11 mouse cellular contexts compared by ENCODE assay signal in the genomic region with DNA sequence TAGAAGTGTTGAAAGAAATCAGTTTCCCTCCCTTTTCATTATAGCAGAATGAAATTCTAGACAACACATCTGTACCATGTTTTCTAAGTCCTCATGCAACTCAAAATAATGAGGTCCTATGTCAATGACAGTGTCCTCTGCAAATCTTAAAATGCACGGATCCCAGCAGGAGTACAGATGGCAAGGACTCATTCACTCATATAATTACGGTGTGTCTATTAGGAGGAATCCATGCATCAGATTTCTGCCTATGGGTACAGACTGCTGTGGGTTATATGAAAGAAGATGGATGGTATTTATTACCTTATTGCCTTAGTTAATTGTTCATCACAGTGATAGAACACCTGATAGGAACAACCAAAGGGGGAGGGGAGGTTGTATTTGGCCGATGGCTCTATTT.
DNase-seq lines count a peak whose midpoint lies in the region; ATAC-seq lines count a peak whose summit lies in the region.
"Had no signal": no experiment of that assay in that cellular context is flagged by ENCODE, and none has a peak within 500 bp of the region (broad histone marks: within the 10 kb centered on the region; RNA-seq: fewer than 3 reads in every experiment).

No protein-coding gene starts in this region.

- no peak overlapping the region for H3K4me3 ChIP-seq in heart, embryonic 14.5 days (ENCODE audit: control insufficient read depth in 1 of 2, insufficient read depth in 1 of 2, low read depth in 1 of 2, low read length in 2 of 2)
- no peak overlapping the region for H3K4me3 ChIP-seq in embryonic facial prominence, embryonic 13.5 days
- no peak overlapping the region for H3K4me3 ChIP-seq in intestine, embryonic 15.5 days (replicated peaks)
- no peak overlapping the region for H3K4me3 ChIP-seq in midbrain, embryonic 16.5 days (ENCODE audit: low read depth, low read length)

- H3K27me3 ChIP-seq in heart, embryonic 14.5 days (ENCODE audit: control insufficient read depth, insufficient read depth, low read length) = no peaks in the 10 kb centered on the region
- no peaks in the 10 kb centered on the region for H3K27me3 ChIP-seq in embryonic facial prominence, embryonic 13.5 days
- H3K27me3 ChIP-seq in intestine, embryonic 15.5 days (replicated peaks) = no peaks in the 10 kb centered on the region
- no peaks in the 10 kb centered on the region for H3K27me3 ChIP-seq in midbrain, embryonic 16.5 days (ENCODE audit: control insufficient read depth, insufficient read depth, low read depth, low read length)

- 56% methylated on average over 3 of the region's 3 CpGs for WGBS in heart, embryonic 14.5 days
- WGBS in embryonic facial prominence, embryonic 13.5 days = 27% methylated on average over 3 of the region's 3 CpGs
- WGBS in intestine, embryonic 15.5 days = 41% methylated on average over 3 of the region's 3 CpGs
- 40% methylated on average over 3 of the region's 3 CpGs for WGBS in midbrain, embryonic 16.5 days

- H3K27ac ChIP-seq in heart, embryonic 14.5 days (replicated peaks in 1 of 2; ENCODE audit: control insufficient read depth in 1 of 2, insufficient read depth in 1 of 2, low read depth in 2 of 2, low read length in 2 of 2) = peak overlapping the region; percentile 95 to 100
- peak overlapping the region; percentile 77 for H3K27ac ChIP-seq in embryonic facial prominence, embryonic 13.5 days
- H3K27ac ChIP-seq in intestine, embryonic 15.5 days = peak overlapping the region; percentile 67
- H3K27ac ChIP-seq in midbrain, embryonic 16.5 days (ENCODE audit: low read length) = peak overlapping the region; percentile 72; the same call in 1 of the 2 replicates

- peak overlapping the region; percentile 54 for H3K4me2 ChIP-seq in heart, embryonic 14.5 days (ENCODE audit: low read length)
- H3K4me2 ChIP-seq in embryonic facial prominence, embryonic 13.5 days = 0 out of 2 replicates have a peak overlapping the region, but pooled peaks have one; percentile 3
- no peak overlapping the region for H3K4me2 ChIP-seq in intestine, embryonic 15.5 days (replicated peaks)
- no peak overlapping the region for H3K4me2 ChIP-seq in midbrain, embryonic 16.5 days (ENCODE audit: low read length)

- no peak for ATAC-seq in heart, embryonic 14.5 days (ENCODE audit: insufficient number of reproducible peaks, insufficient read depth, low FRiP score, low read depth)
- no peak for ATAC-seq in embryonic facial prominence, embryonic 13.5 days (ENCODE audit: insufficient number of reproducible peaks, insufficient read depth, low FRiP score, low TSS enrichment, low read depth)
- peak; percentile 6; the same call in 1 of the 2 replicates for ATAC-seq in intestine, embryonic 15.5 days
- ATAC-seq in midbrain, embryonic 16.5 days = no peak
- ATAC-seq: activated CD4-positive, CD25-positive, alpha-beta regulatory T cell, adult 4 months; CD4-positive, CD25-positive, alpha-beta regulatory T cell, adult 4 months had no signal

- no peak for DNase-seq in heart, postnatal 4 days
- no peak for DNase-seq in right cerebral cortex, adult 18-20 months
- DNase-seq in embryo, embryonic 10 days (ENCODE audit: low spot score) = no peak
- no peak for DNase-seq in thymus, postnatal 10 days (ENCODE audit: low spot score in 2 of 2)
- DNase-seq: right cerebral cortex, postnatal 14 days had no signal

- H3K9me3 ChIP-seq in heart, embryonic 14.5 days (ENCODE audit: control insufficient read depth, low read length) = no peaks in the 10 kb centered on the region
- no peaks in the 10 kb centered on the region for H3K9me3 ChIP-seq in embryonic facial prominence, embryonic 13.5 days
- H3K9me3 ChIP-seq in intestine, embryonic 15.5 days = no peaks in the 10 kb centered on the region
- H3K9me3 ChIP-seq in midbrain, embryonic 16.5 days (replicated peaks; ENCODE audit: control insufficient read depth, low read length, poor library complexity, severe bottlenecking) = no peaks in the 10 kb centered on the region

- peaks cover 11 to 22% of the 10 kb centered on the region in 2 experiments for H3K4me1 ChIP-seq in heart, embryonic 14.5 days (ENCODE audit: control insufficient read depth in 2 of 2, insufficient read depth in 2 of 2, low read length in 2 of 2)
- peaks cover 18% of the 10 kb centered on the region for H3K4me1 ChIP-seq in embryonic facial prominence, embryonic 13.5 days
- H3K4me1 ChIP-seq in intestine, embryonic 15.5 days (replicated peaks) = peaks cover 11% of the 10 kb centered on the region
- peaks cover 20% of the 10 kb centered on the region for H3K4me1 ChIP-seq in midbrain, embryonic 16.5 days (ENCODE audit: control insufficient read depth, insufficient read depth, low read length)

- no peaks in the 10 kb centered on the region for H3K36me3 ChIP-seq in heart, embryonic 14.5 days (ENCODE audit: control insufficient read depth, insufficient read depth, low read length)
- H3K36me3 ChIP-seq in embryonic facial prominence, embryonic 13.5 days = no peaks in the 10 kb centered on the region
- H3K36me3 ChIP-seq in intestine, embryonic 15.5 days = no peaks in the 10 kb centered on the region
- H3K36me3 ChIP-seq in midbrain, embryonic 16.5 days (ENCODE audit: control insufficient read depth, insufficient read depth, low read length) = no peaks in the 10 kb centered on the region

- peak overlapping the region; percentile 57; the same call in 1 of the 2 replicates for H3K9ac ChIP-seq in heart, embryonic 14.5 days (ENCODE audit: low read length)
- no peak overlapping the region for H3K9ac ChIP-seq in embryonic facial prominence, embryonic 13.5 days
- no peak overlapping the region for H3K9ac ChIP-seq in intestine, embryonic 15.5 days
- no peak overlapping the region for H3K9ac ChIP-seq in midbrain, embryonic 16.5 days (ENCODE audit: low read depth, low read length)

Comparison
In these comparisons a context has a peak if more than half of its experiments do, and no peak if none do; other contexts are left out.
1. H3K4me2 ChIP-seq: peak in heart, embryonic 14.5 days (single experiment) and embryonic facial prominence, embryonic 13.5 days (single experiment); none in intestine, embryonic 15.5 days (single experiment) and midbrain, embryonic 16.5 days (single experiment).
2. Peak in every context shown above with its lines, with median percentiles within 50 percentile points of each other: H3K27ac ChIP-seq.